ENCODE assay signal across 9 mouse cellular contexts in genomic region chr2:146168017-146168803, GRCm38 (mm10). TPM values are rescaled to one million over a fixed set of nuclear protein-coding genes. Genes with fewer than 3 reads are reported as not detected.
DNase-seq lines count a peak whose midpoint lies in the region; ATAC-seq lines count a peak whose summit lies in the region.
"Had no signal": no experiment of that assay in that cellular context is flagged by ENCODE, and none has a peak within 500 bp of the region (broad histone marks: within the 10 kb centered on the region; RNA-seq: fewer than 3 reads in every experiment).

No protein-coding gene starts in this region.

- no peak overlapping the region for H3K9ac ChIP-seq in kidney, embryonic 16.5 days (replicated peaks; ENCODE audit: low read length)
- no peak overlapping the region for H3K9ac ChIP-seq in neural tube, embryonic 11.5 days (ENCODE audit: low read length)
- H3K9ac ChIP-seq: liver, embryonic 14.5 days had no signal

- no peaks in the 10 kb centered on the region for H3K36me3 ChIP-seq in kidney, embryonic 16.5 days (ENCODE audit: insufficient read depth, low read length)
- no peaks in the 10 kb centered on the region for H3K36me3 ChIP-seq in forebrain, embryonic 10.5 days (replicated peaks)
- H3K36me3 ChIP-seq in neural tube, embryonic 11.5 days (ENCODE audit: control insufficient read depth, insufficient read depth, low read length), result no peaks in the 10 kb centered on the region

- no peak overlapping the region for H3K4me3 ChIP-seq in kidney, embryonic 16.5 days (ENCODE audit: low read length)
- no peak overlapping the region for H3K4me3 ChIP-seq in forebrain, embryonic 10.5 days
- H3K4me3 ChIP-seq in neural tube, embryonic 11.5 days (ENCODE audit: low read depth, low read length), result no peak overlapping the region

- 48% methylated on average over 14 of the region's 14 CpGs for WGBS in kidney, embryonic 16.5 days
- 58% methylated on average over 14 of the region's 14 CpGs for whole genome bisulfite sequencing in forebrain, embryonic 10.5 days
- 58% methylated on average over 14 of the region's 14 CpGs for WGBS in neural tube, embryonic 11.5 days

- no peaks in the 10 kb centered on the region for H3K9me3 ChIP-seq in kidney, embryonic 16.5 days (ENCODE audit: low read length)
- no peaks in the 10 kb centered on the region for H3K9me3 ChIP-seq in forebrain, embryonic 10.5 days
- H3K9me3 ChIP-seq in neural tube, embryonic 11.5 days (ENCODE audit: control insufficient read depth, low read length), result no peaks in the 10 kb centered on the region

- H3K4me1 ChIP-seq in kidney, embryonic 16.5 days (ENCODE audit: insufficient read depth, low read length), result peaks cover 4% of the 10 kb centered on the region; the same call in 1 of the 2 replicates
- H3K4me1 ChIP-seq in forebrain, embryonic 10.5 days, result peaks cover 32% of the 10 kb centered on the region
- H3K4me1 ChIP-seq in neural tube, embryonic 11.5 days (ENCODE audit: control insufficient read depth, insufficient read depth, low read length), result 0 out of 2 replicates have a peak, but pooled peaks cover 4% of the 10 kb centered on the region

- no peaks in the 10 kb centered on the region for H3K27me3 ChIP-seq in kidney, embryonic 16.5 days (ENCODE audit: insufficient read depth, low read length)
- peaks cover 8% of the 10 kb centered on the region for H3K27me3 ChIP-seq in forebrain, embryonic 10.5 days (ENCODE audit: poor library complexity, severe bottlenecking)
- no peaks in the 10 kb centered on the region for H3K27me3 ChIP-seq in neural tube, embryonic 11.5 days (ENCODE audit: control insufficient read depth, insufficient read depth, low read length)

- no peak overlapping the region for H3K4me2 ChIP-seq in kidney, embryonic 16.5 days (replicated peaks; ENCODE audit: low read depth, low read length)
- H3K4me2 ChIP-seq in neural tube, embryonic 11.5 days (ENCODE audit: low read depth), result no peak overlapping the region

- no peak for DNase-seq in kidney, adult 8-10 months
- no peak for DNase-seq in forebrain, embryonic 10.5 days (ENCODE audit: extremely low spot score, low spot score)
- DNase-seq in kidney, postnatal 14 days, result peak; percentile 16
- peak; percentile 26 for DNase-seq in neural tube, embryonic 11.5 days (ENCODE audit: low spot score)
- no peak for DNase-seq in cerebellum, adult 9-10 months
- DNase-seq in thymus, postnatal 4 days, result no peak

- H3K27ac ChIP-seq in kidney, embryonic 16.5 days (ENCODE audit: low read length), result no peak overlapping the region
- H3K27ac ChIP-seq in forebrain, embryonic 10.5 days, result peak overlapping the region; percentile 40; the same call in 1 of the 2 replicates
- no peak overlapping the region for H3K27ac ChIP-seq in neural tube, embryonic 11.5 days (ENCODE audit: low read depth, low read length)
- H3K27ac ChIP-seq: liver, embryonic 14.5 days had no signal

- peak; percentile 74; the same call in 1 of the 2 replicates for ATAC-seq in kidney, embryonic 16.5 days (ENCODE audit: low FRiP score, low TSS enrichment)
- ATAC-seq in neural tube, embryonic 11.5 days (ENCODE audit: insufficient read depth, low FRiP score, low TSS enrichment), result 0 out of 2 replicates have a peak, but pooled peaks have one; percentile 58
- no peak for ATAC-seq in cerebellum, adult (ENCODE audit: insufficient number of reproducible peaks, low FRiP score, low TSS enrichment)

RNA-seq across cellular contexts. Expression of gene Insm1, which starts 53.5 kb away (rescaled TPM):
- polyA plus RNA-seq in kidney, embryonic 16.5 days (2015; fragmentation: Nextera tagmentation; extraction: Ambion mirVana), result not detected in 2 replicates
- 1.6 and 1.8 TPM in 2 replicates for polyA plus RNA-seq in forebrain, embryonic 10.5 days (2016; fragmentation: Nextera tagmentation; extraction: Ambion mirVana)
- polyA plus RNA-seq in neural tube, embryonic 11.5 days (2014; fragmentation: Nextera tagmentation; extraction: Ambion mirVana), result 7.4 and 9.3 TPM in 2 replicates

Comparison
In these comparisons a context has a peak if more than half of its experiments do, and no peak if none do; other contexts are left out.
1. DNase-seq: peak in kidney, postnatal 14 days (single experiment) and neural tube, embryonic 11.5 days (single experiment); none in kidney, adult 8-10 months (0 of 2), forebrain, embryonic 10.5 days (single experiment), cerebellum, adult 9-10 months (single experiment) and thymus, postnatal 4 days (single experiment).